Mouse (Mus musculus): ENCODE results near the gene Ehhadh. TPM values are rescaled to one million over a fixed set of nuclear protein-coding genes. Genes with fewer than 3 reads are reported as not detected.

Gene Ehhadh
- polyA plus RNA-seq (2015; fragmentation: Nextera tagmentation; extraction: Ambion mirVana): 2.0 and 2.5 TPM in 2 replicates

- H3K9me3 ChIP-seq (ENCODE audit: control insufficient read depth, low read length): no peaks in the 10 kb centered on the region
- 9% methylated on average over 28 of the region's 28 CpGs for WGBS
- ATAC-seq: peak; percentile 93
Measured at GRCm38 (mm10) chr16:21787516-21788353, at the start of gene Ehhadh. TSS of gene Ehhadh (minus strand) at chr16:21787807.

GRCm38 (mm10) chr16:21836311-21837072 lies 48.9 kb upstream of the Ehhadh start:
- H3K27ac ChIP-seq (ENCODE audit: low read depth, low read length): no peak overlapping the region
- no peaks in the 10 kb centered on the region for H3K27me3 ChIP-seq (replicated peaks; ENCODE audit: control insufficient read depth, insufficient read depth, low read length)
- peak; percentile 84 for ATAC-seq
- H3K36me3 ChIP-seq (ENCODE audit: control insufficient read depth, insufficient read depth, low read length): no peaks in the 10 kb centered on the region
- H3K4me2 ChIP-seq (ENCODE audit: low read length): no peak overlapping the region
- no peaks in the 10 kb centered on the region; the same call in 1 of the 2 replicates for H3K4me1 ChIP-seq (ENCODE audit: control insufficient read depth, insufficient read depth, low read depth, low read length)
- H3K9ac ChIP-seq (ENCODE audit: low read depth, low read length): no peak overlapping the region
- 52% methylated on average over 7 of the region's 7 CpGs for WGBS
- no peaks in the 10 kb centered on the region for H3K9me3 ChIP-seq (ENCODE audit: control insufficient read depth, low read length)
- no peak overlapping the region for H3K4me3 ChIP-seq (ENCODE audit: low read length)

More at GRCm38 (mm10) chr16:21787516-21788353, at the start of gene Ehhadh:
- H3K36me3 ChIP-seq (ENCODE audit: control insufficient read depth, insufficient read depth, low read length): no peaks in the 10 kb centered on the region
- peaks cover 9% of the 10 kb centered on the region for H3K4me1 ChIP-seq (ENCODE audit: control insufficient read depth, insufficient read depth, low read depth, low read length)
- H3K27me3 ChIP-seq (replicated peaks; ENCODE audit: control insufficient read depth, insufficient read depth, low read length): no peaks in the 10 kb centered on the region
- H3K9ac ChIP-seq (ENCODE audit: low read depth, low read length): peak within 1 kb of the TSS; percentile 67
- peak within 1 kb of the TSS; percentile 71 for H3K4me2 ChIP-seq (ENCODE audit: low read length)
- peak within 1 kb of the TSS; percentile 54 for H3K4me3 ChIP-seq (ENCODE audit: low read length)
- H3K27ac ChIP-seq (ENCODE audit: low read depth, low read length): 0 out of 2 replicates have a peak within 1 kb of the TSS, but pooled peaks have one; percentile 16

- Histone ChIP-seq H3K36me3 (ENCODE audit: control insufficient read depth, insufficient read depth, low read length) (no peaks in the 10 kb centered on the region), H3K9ac (ENCODE audit: low read depth, low read length) (no peak overlapping the region), H3K4me2 (ENCODE audit: low read length) (no peak overlapping the region), H3K27ac (ENCODE audit: low read depth, low read length) (no peak overlapping the region), H3K4me1 (ENCODE audit: control insufficient read depth, insufficient read depth, low read depth, low read length) (no peaks in the 10 kb centered on the region; the same call in 1 of the 2 replicates), H3K4me3 (ENCODE audit: low read length) (no peak overlapping the region), H3K27me3 (replicated peaks; ENCODE audit: control insufficient read depth, insufficient read depth, low read length) (no peaks in the 10 kb centered on the region), H3K9me3 (ENCODE audit: control insufficient read depth, low read length) (no peaks in the 10 kb centered on the region)
- ATAC-seq: no peak
- WGBS: 71% methylated on average over 7 of the region's 7 CpGs
Measured at GRCm38 (mm10) chr16:21835584-21835931, 48.0 kb upstream of the Ehhadh start.

- Histone ChIP-seq H3K4me1 (ENCODE audit: control insufficient read depth, insufficient read depth, low read depth, low read length) (no peaks in the 10 kb centered on the region; the same call in 1 of the 2 replicates), H3K4me3 (ENCODE audit: low read length) (no peak overlapping the region), H3K36me3 (ENCODE audit: control insufficient read depth, insufficient read depth, low read length) (no peaks in the 10 kb centered on the region), H3K9ac (ENCODE audit: low read depth, low read length) (no peak overlapping the region), H3K27me3 (replicated peaks; ENCODE audit: control insufficient read depth, insufficient read depth, low read length) (no peaks in the 10 kb centered on the region), H3K4me2 (ENCODE audit: low read length) (no peak overlapping the region), H3K9me3 (ENCODE audit: control insufficient read depth, low read length) (no peaks in the 10 kb centered on the region), H3K27ac (ENCODE audit: low read depth, low read length) (no peak overlapping the region)
- WGBS: 88% methylated on average over 8 of the region's 8 CpGs
- ATAC-seq: no peak
Measured at GRCm38 (mm10) chr16:21834866-21835583, 47.4 kb upstream of the Ehhadh start.

- H3K4me3 ChIP-seq (ENCODE audit: low read length): no peak overlapping the region
- WGBS: 61% methylated on average over 10 of the region's 10 CpGs
- H3K4me1 ChIP-seq (ENCODE audit: control insufficient read depth, insufficient read depth, low read depth, low read length): no peaks in the 10 kb centered on the region; the same call in 1 of the 2 replicates
- H3K9ac ChIP-seq (ENCODE audit: low read depth, low read length): no peak overlapping the region
- H3K4me2 ChIP-seq (ENCODE audit: low read length): no peak overlapping the region
- no peaks in the 10 kb centered on the region for H3K27me3 ChIP-seq (replicated peaks; ENCODE audit: control insufficient read depth, insufficient read depth, low read length)
- no peak overlapping the region for H3K27ac ChIP-seq (ENCODE audit: low read depth, low read length)
- H3K9me3 ChIP-seq (ENCODE audit: control insufficient read depth, low read length): no peaks in the 10 kb centered on the region
- H3K36me3 ChIP-seq (ENCODE audit: control insufficient read depth, insufficient read depth, low read length): no peaks in the 10 kb centered on the region
- no peak for ATAC-seq
Measured at GRCm38 (mm10) chr16:21833970-21834369, 46.4 kb upstream of the Ehhadh start.

- H3K9ac ChIP-seq (ENCODE audit: low read depth, low read length): no peak overlapping the region
- no peaks in the 10 kb centered on the region; the same call in 1 of the 2 replicates for H3K4me1 ChIP-seq (ENCODE audit: control insufficient read depth, insufficient read depth, low read depth, low read length)
- no peaks in the 10 kb centered on the region for H3K27me3 ChIP-seq (replicated peaks; ENCODE audit: control insufficient read depth, insufficient read depth, low read length)
- 68% methylated on average over 1 of the region's 1 CpGs for WGBS
- no peak overlapping the region for H3K4me3 ChIP-seq (ENCODE audit: low read length)
- no peak for ATAC-seq
- no peaks in the 10 kb centered on the region for H3K36me3 ChIP-seq (ENCODE audit: control insufficient read depth, insufficient read depth, low read length)
- H3K4me2 ChIP-seq (ENCODE audit: low read length): no peak overlapping the region
- H3K9me3 ChIP-seq (ENCODE audit: control insufficient read depth, low read length): no peaks in the 10 kb centered on the region
- H3K27ac ChIP-seq (ENCODE audit: low read depth, low read length): no peak overlapping the region
Measured at GRCm38 (mm10) chr16:21833469-21833868, 45.9 kb upstream of the Ehhadh start.

GRCm38 (mm10) chr16:21831764-21832163 lies 44.2 kb upstream of the Ehhadh start:
- Histone ChIP-seq H3K4me2 (ENCODE audit: low read length) (no peak overlapping the region), H3K4me1 (ENCODE audit: control insufficient read depth, insufficient read depth, low read depth, low read length) (no peaks in the 10 kb centered on the region), H3K27ac (ENCODE audit: low read depth, low read length) (no peak overlapping the region), H3K9me3 (ENCODE audit: control insufficient read depth, low read length) (no peaks in the 10 kb centered on the region), H3K9ac (ENCODE audit: low read depth, low read length) (no peak overlapping the region), H3K27me3 (replicated peaks; ENCODE audit: control insufficient read depth, insufficient read depth, low read length) (no peaks in the 10 kb centered on the region), H3K36me3 (ENCODE audit: control insufficient read depth, insufficient read depth, low read length) (no peaks in the 10 kb centered on the region), H3K4me3 (ENCODE audit: low read length) (no peak overlapping the region)
- WGBS: 76% methylated on average over 5 of the region's 5 CpGs
- no peak for ATAC-seq

GRCm38 (mm10) chr16:21830784-21831183 lies 43.2 kb upstream of the Ehhadh start:
- no peak overlapping the region for H3K27ac ChIP-seq (ENCODE audit: low read depth, low read length)
- no peak for ATAC-seq
- H3K4me1 ChIP-seq (ENCODE audit: control insufficient read depth, insufficient read depth, low read depth, low read length): no peaks in the 10 kb centered on the region
- H3K4me3 ChIP-seq (ENCODE audit: low read length): no peak overlapping the region
- H3K36me3 ChIP-seq (ENCODE audit: control insufficient read depth, insufficient read depth, low read length): no peaks in the 10 kb centered on the region
- WGBS: 66% methylated on average over 6 of the region's 6 CpGs
- no peak overlapping the region for H3K4me2 ChIP-seq (ENCODE audit: low read length)
- no peak overlapping the region for H3K9ac ChIP-seq (ENCODE audit: low read depth, low read length)
- H3K27me3 ChIP-seq (replicated peaks; ENCODE audit: control insufficient read depth, insufficient read depth, low read length): no peaks in the 10 kb centered on the region
- H3K9me3 ChIP-seq (ENCODE audit: control insufficient read depth, low read length): no peaks in the 10 kb centered on the region
